Mouse (Mus musculus) hematopoietic multipotent progenitor cell, adult 10-12 weeks (in vitro differentiated cells): Measurements from ENCODE around the gene Slc18a2. TPM values are rescaled to one million over a fixed set of nuclear protein-coding genes. Genes with fewer than 3 reads are reported as not detected.

ENCODE experiments used
- polyA plus RNA-seq: library from polyadenylated mRNA; stranded (reverse); fragments of >175 nt; gene quantifications from 2 replicates; pipeline ENCODE4 v1.2.3, GENCODE M21; 2012; ENCODE audit warnings: low replicate concordance

Slc18a2 gene
- 0.40 and 1.0 TPM in 2 replicates for polyA plus RNA-seq

DNA sequence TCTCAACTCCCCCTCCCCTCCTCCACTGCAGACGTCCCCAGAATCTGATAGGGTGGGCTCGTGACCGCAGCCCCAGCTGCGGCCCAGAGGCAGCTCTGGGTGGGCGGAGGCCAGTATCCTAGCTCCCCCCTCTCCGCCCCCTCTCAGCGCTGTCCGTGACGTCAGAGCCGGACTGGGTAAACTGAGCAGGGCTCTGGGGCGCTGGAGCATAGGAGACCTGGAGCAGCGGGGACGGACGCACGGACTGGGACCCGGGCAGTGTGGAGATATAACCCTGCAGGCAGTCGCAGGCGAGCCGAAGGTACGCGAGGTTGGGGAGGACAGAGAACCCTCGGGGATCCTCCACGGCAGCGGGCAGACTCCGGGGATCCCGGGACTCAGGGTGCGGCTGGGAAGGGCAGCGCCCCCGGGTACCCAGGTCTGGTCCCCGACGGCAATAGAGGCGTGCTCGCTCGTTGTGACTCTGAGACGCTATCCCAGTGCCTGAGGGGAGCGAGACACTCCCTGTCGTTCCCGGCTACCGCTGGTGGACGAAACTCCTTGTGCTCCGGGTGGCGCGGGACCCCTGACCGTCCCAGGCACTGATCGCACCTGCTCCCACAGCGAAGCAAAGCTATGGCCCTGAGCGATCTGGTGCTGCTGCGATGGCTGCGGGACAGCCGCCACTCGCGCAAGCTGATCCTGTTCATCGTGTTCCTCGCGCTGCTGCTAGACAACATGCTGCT lies at the start of gene Slc18a2:
Gene Slc18a2, plus strand, starts transcription at position 179 of the 725 bp plus-strand sequence.

DNA sequence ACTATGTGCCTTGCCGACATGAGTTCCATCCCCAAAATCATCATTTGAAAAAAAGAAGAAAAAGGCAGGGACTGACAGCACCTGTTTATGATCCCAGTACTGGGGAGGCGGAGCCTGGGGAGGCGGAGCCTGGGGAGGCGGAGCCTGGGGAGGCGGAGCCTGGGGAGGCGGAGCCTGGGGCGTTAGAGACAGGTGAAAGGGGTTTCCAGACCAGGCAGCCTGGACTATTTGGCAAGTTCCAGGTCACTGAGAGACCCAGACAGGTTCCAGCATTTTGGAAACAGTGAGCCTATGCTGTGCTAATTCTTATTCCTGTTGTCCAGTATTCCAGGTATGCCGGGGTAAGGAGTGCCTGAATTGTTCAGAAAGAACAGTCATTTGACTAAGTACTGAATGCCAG lies 41.7 kb upstream of the Slc18a2 start, which contains the start of gene Kcnk18:
Gene Kcnk18, plus strand, starts transcription at position 224 of the 400 bp plus-strand sequence.

DNA sequence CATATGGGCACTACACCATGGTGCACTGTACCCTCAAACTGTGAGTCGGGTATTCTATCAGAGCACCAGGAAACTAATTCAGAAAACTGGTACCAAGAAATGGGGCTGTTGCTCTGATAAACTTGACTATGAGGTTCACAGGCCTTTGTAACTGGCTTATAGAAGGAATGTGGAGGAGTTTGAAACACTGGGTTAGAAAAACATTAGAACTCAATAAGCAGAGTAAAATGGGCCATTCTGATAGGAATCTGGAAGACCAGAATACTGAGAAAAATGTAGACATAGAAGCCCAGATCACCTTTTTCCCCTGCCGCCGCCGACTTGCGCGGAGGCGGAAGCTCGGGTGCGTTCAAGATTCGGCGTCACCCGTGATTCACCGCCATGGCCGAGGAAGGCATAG lies 61.3 kb downstream of the Slc18a2 start, which contains the start of gene Rps12-ps3:
Gene Rps12-ps3, plus strand, starts transcription at position 301 of the 400 bp plus-strand sequence.

Other genes with a start within 250 kb of the Slc18a2 start
- 1.5 and 2.0 TPM in 2 replicates for gene Shtn1, start 184.8 kb upstream of the Slc18a2 start, polyA plus RNA-seq
- gene Vax1, start 90.8 kb upstream of the Slc18a2 start, polyA plus RNA-seq, result not detected in 2 replicates
- not detected in 2 replicates for gene Kcnk18, start 41.7 kb upstream of the Slc18a2 start, polyA plus RNA-seq
- 4.9 and 56.9 TPM in 2 replicates for gene Rps12-ps3, start 61.4 kb downstream of the Slc18a2 start, polyA plus RNA-seq
- 12.3 and 18.0 TPM in 2 replicates for gene Pdzd8, start 84.9 kb downstream of the Slc18a2 start, polyA plus RNA-seq
- gene Emx2, start 197.5 kb downstream of the Slc18a2 start, polyA plus RNA-seq, result not detected in 2 replicates